Mouse (Mus musculus): ENCODE data around the gene Capn13. TPM values are rescaled to one million over a fixed set of nuclear protein-coding genes. Genes with fewer than 3 reads are reported as not detected.
"Not testable (repeated sequence)": the region's sequence is repeated elsewhere in the genome, so short reads cannot be mapped to it uniquely, and the experiment has no call there.

The Capn13 gene
- polyA plus RNA-seq, 1 experiment from 2014 or later = not detected

DNA sequence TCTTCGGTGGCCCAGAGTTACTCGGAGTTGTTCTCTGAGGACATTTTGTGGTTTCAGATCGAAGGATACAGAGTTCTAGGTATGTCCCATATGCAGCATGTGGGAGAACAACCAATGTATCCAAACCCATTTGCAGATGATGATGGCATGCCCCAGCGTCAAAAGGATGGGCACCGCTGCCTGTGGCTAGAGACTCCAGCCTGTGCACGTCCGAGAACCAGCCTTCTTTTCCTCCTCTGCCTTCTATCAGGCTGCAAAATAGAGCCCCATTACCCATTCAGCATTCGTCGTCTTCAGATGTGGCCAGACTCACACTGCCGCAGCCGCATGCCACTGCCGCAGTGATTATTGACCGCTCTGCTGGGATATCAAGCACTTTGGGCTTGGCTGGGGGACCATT lies 97.0 kb downstream of the Capn13 start:
- 68% methylated on average over 13 of the region's 13 CpGs for WGBS
- H3K27ac ChIP-seq (ENCODE audit: poor library complexity, severe bottlenecking) = no peak overlapping the region
- H3K36me3 ChIP-seq = no peaks in the 10 kb centered on the region
- no peak overlapping the region for H3K4me3 ChIP-seq
- no peak for ATAC-seq (ENCODE audit: insufficient number of reproducible peaks, low FRiP score)
- no peak overlapping the region for H3K9ac ChIP-seq
- no peak overlapping the region for H3K4me2 ChIP-seq
- peaks cover 14% of the 10 kb centered on the region for H3K27me3 ChIP-seq (replicated peaks)
- no peaks in the 10 kb centered on the region for H3K9me3 ChIP-seq (replicated peaks)
- H3K4me1 ChIP-seq (replicated peaks) = peaks cover 9% of the 10 kb centered on the region; the same call in 1 of the 2 replicates

DNA sequence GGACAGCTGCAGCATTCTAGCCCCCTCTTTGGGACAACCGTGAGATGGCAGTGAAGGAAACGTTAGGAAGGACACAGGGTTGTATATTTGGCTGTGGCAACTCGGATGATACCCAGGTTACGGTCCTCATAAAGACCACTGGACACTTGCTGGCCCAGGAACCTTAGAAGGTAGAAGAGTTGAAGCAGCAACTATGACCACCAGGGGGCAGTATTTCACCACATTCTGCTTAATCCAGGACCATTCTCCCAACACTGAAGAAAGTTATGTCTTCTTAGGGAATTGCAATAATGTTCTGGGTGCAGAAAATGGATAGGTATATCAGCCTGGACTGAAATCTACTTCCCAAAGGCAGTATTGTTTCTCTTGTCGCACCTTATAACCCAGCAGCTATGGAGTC lies 97.4 kb downstream of the Capn13 start:
- Histone ChIP-seq H3K27me3 (replicated peaks) (peaks cover 17% of the 10 kb centered on the region), H3K9me3 (replicated peaks) (no peaks in the 10 kb centered on the region), H3K36me3 (no peaks in the 10 kb centered on the region), H3K4me3 (no peak overlapping the region), H3K4me2 (no peak overlapping the region), H3K4me1 (replicated peaks) (peaks cover 9% of the 10 kb centered on the region; the same call in 1 of the 2 replicates), H3K27ac (ENCODE audit: poor library complexity, severe bottlenecking) (no peak overlapping the region), H3K9ac (no peak overlapping the region)
- no peak for ATAC-seq (ENCODE audit: insufficient number of reproducible peaks, low FRiP score)
- WGBS = 21% methylated on average over 5 of the region's 5 CpGs

DNA sequence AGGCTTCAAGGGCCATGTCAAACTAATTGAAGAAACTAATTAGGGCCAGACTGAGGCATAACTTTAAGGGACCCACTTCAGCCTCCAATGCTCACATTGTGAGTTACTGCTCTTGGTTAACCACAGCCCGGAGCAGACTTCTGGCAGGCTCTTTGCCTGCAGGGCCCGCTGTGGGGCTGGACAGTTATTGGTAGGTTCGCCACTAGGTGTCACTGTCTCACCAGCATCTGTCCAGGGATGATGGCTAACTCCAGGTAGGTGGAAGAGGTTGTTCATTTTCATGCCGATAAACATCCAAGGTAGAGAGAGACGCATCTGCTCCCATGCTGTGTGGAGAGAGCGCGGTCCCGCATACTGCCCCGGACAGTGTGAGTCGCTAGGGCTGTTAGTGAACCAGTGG lies 98.6 kb downstream of the Capn13 start:
- peak; percentile 43; the same call in 1 of the 2 replicates for ATAC-seq (ENCODE audit: insufficient number of reproducible peaks, low FRiP score)
- Histone ChIP-seq H3K4me3 (no peak overlapping the region), H3K27me3 (replicated peaks) (peaks cover 17% of the 10 kb centered on the region), H3K36me3 (no peaks in the 10 kb centered on the region), H3K9me3 (replicated peaks) (no peaks in the 10 kb centered on the region), H3K4me1 (replicated peaks) (peaks cover 13% of the 10 kb centered on the region), H3K27ac (ENCODE audit: poor library complexity, severe bottlenecking) (no peak overlapping the region), H3K4me2 (no peak overlapping the region), H3K9ac (no peak overlapping the region)
- 5% methylated on average over 10 of the region's 10 CpGs for WGBS

- H3K27ac ChIP-seq (ENCODE audit: poor library complexity, severe bottlenecking) = no peak overlapping the region
- peaks cover 9% of the 10 kb centered on the region for H3K4me1 ChIP-seq (replicated peaks)
- H3K9me3 ChIP-seq (replicated peaks) = no peaks in the 10 kb centered on the region
- H3K27me3 ChIP-seq (replicated peaks) = peaks cover 17% of the 10 kb centered on the region
- no peak overlapping the region for H3K9ac ChIP-seq
- ATAC-seq (ENCODE audit: insufficient number of reproducible peaks, low FRiP score) = 0 out of 2 replicates have a peak, but pooled peaks have one; percentile 55
- H3K4me2 ChIP-seq = peak overlapping the region; percentile 15; the same call in 1 of the 2 replicates
- H3K36me3 ChIP-seq = no peaks in the 10 kb centered on the region
- 36% methylated on average over 15 of the region's 15 CpGs for WGBS
- H3K4me3 ChIP-seq = no peak overlapping the region
Observed at GRCm38 (mm10) chr17:73301258-73302050, 99.2 kb downstream of the Capn13 start.

DNA sequence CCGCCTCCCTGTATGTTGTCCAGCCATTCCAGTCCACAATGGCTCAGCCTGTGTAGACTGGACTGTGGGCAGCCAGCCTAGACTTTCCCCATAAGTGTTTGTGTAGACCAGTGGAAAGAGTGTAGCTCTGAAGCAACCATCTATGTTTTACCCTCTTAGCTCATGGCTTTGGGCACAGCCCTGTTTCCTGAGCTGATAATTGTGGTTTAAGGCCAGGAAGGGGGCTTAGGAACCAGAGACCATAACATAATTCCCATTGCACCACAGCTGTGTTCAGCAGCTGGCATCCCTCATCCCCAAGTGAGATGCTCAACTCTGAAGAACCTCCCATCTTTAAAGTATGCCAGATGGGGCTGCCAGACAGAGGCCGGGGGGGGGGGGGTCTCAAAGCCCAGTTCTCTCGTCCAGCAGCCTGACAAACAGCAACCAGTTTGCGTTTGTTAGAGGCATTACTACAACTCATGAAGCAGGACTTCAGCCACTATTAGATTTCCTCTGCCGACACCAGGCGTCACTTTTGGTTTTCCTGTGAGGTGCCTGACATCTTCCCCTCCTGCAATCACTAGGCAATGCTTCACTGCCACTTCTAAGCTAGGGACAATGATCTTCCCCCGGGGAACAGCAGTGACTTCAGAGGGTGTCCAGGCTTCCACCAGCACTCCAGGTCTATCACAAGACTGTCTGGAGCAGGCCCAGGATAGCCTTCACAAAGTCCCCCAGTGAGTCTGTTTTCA lies 100.4 kb downstream of the Capn13 start:
- H3K36me3 ChIP-seq = no peaks in the 10 kb centered on the region
- H3K4me3 ChIP-seq = no peak overlapping the region
- 62% methylated on average over 7 of the region's 7 CpGs for WGBS
- ATAC-seq (ENCODE audit: insufficient number of reproducible peaks, low FRiP score) = no peak
- no peak overlapping the region for H3K9ac ChIP-seq
- H3K27me3 ChIP-seq (replicated peaks) = peaks cover 15% of the 10 kb centered on the region
- H3K27ac ChIP-seq (ENCODE audit: poor library complexity, severe bottlenecking) = no peak overlapping the region
- no peaks in the 10 kb centered on the region for H3K9me3 ChIP-seq (replicated peaks)
- peaks cover 8% of the 10 kb centered on the region for H3K4me1 ChIP-seq (replicated peaks)
- no peak overlapping the region for H3K4me2 ChIP-seq

DNA sequence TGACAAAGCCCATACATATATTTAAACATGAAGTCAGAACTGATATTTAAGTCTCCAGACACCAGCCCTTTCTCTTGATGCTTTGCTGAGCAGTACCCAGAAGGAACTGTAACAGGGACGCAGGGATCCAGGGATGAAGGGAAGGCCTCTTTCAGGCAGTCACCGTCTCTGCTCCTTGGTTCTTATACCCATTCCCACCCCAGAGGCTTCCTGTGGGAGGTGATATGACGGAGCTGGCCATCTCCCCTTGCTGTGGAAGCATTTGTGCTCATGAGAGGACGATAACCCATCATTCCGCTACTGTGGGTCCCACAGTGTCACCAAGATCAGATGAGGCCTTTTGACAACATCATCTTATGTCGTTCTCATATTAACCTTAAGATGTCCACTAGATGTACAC lies 101.7 kb downstream of the Capn13 start:
- no peak overlapping the region for H3K4me2 ChIP-seq
- ATAC-seq (ENCODE audit: insufficient number of reproducible peaks, low FRiP score) = no peak
- no peak overlapping the region for H3K9ac ChIP-seq
- no peak overlapping the region for H3K4me3 ChIP-seq
- H3K9me3 ChIP-seq (replicated peaks) = peaks cover under 1% of the 10 kb centered on the region; the same call in 1 of the 2 replicates
- 78% methylated on average over 6 of the region's 6 CpGs for WGBS
- peaks cover 8% of the 10 kb centered on the region for H3K4me1 ChIP-seq (replicated peaks)
- H3K27me3 ChIP-seq (replicated peaks) = peaks cover 9% of the 10 kb centered on the region
- H3K27ac ChIP-seq (ENCODE audit: poor library complexity, severe bottlenecking) = no peak overlapping the region
- no peaks in the 10 kb centered on the region for H3K36me3 ChIP-seq

DNA sequence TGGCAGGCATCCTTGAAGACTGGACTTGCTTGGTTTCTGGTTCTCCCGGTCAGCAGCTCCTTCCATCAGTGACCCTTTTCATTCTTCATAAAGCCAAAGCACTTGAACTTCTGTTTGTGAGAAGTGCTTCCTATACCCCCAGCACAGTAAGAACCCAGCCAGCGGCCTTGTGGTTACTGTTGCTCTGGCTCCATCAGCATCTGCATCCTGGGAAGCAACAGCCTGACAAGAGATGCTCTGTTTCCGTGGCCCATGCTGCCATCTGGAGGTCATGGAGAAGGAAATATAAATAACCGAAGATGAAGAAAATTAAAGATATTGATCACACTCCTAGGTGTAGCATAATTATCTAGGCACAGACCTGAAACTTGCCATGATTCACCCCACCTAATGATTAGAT lies 103.8 kb downstream of the Capn13 start:
- no peak for ATAC-seq (ENCODE audit: insufficient number of reproducible peaks, low FRiP score)
- no peak overlapping the region for H3K9ac ChIP-seq

DNA sequence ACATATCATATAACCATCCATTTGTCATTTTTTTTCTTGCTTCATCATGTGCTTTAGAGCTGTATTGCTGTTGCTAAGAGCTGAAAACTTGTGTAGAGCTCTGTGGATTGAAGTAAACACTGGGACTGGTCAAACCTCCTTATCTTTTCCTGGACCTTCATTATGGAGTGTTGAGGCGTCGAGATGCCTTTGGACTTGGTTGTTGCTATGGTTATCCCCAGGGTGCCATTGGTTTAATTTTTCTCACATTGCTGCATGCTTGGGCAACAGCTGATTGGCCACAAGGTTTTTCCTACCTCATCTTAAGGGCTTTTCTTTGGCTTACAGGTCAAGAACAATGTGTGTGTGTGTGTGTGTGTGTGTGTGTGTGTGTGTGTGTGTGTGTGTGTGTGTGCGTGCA lies 107.4 kb downstream of the Capn13 start:
- H3K27me3 ChIP-seq (replicated peaks) = no peaks in the 10 kb centered on the region
- H3K9ac ChIP-seq = no peak overlapping the region
- H3K4me1 ChIP-seq (replicated peaks) = peaks cover 4% of the 10 kb centered on the region; the same call in 1 of the 2 replicates
- WGBS = 79% methylated on average over 3 of the region's 3 CpGs
- H3K27ac ChIP-seq (ENCODE audit: poor library complexity, severe bottlenecking) = no peak overlapping the region
- no peaks in the 10 kb centered on the region for H3K36me3 ChIP-seq
- H3K4me3 ChIP-seq = no peak overlapping the region
- peaks cover 4% of the 10 kb centered on the region; the same call in 1 of the 2 replicates for H3K9me3 ChIP-seq (replicated peaks)
- no peak for ATAC-seq (ENCODE audit: insufficient number of reproducible peaks, low FRiP score)
- no peak overlapping the region for H3K4me2 ChIP-seq

More for the DNA sequence above, 103.8 kb downstream of the Capn13 start:
- no peak overlapping the region for H3K4me2 ChIP-seq
- H3K9me3 ChIP-seq (replicated peaks) = peaks cover 4% of the 10 kb centered on the region; the same call in 1 of the 2 replicates
- no peaks in the 10 kb centered on the region for H3K36me3 ChIP-seq
- peaks cover 8% of the 10 kb centered on the region for H3K4me1 ChIP-seq (replicated peaks)
- 36% methylated on average over 4 of the region's 4 CpGs for WGBS
- H3K4me3 ChIP-seq = no peak overlapping the region
- H3K27ac ChIP-seq (ENCODE audit: poor library complexity, severe bottlenecking) = no peak overlapping the region
- 0 out of 2 replicates have a peak, but pooled peaks cover 3% of the 10 kb centered on the region for H3K27me3 ChIP-seq (replicated peaks)

GRCm38 (mm10) chr17:73284301-73284700 lies 116.4 kb downstream of the Capn13 start:
- ATAC-seq (ENCODE audit: insufficient number of reproducible peaks, low FRiP score) = no peak
- no peaks in the 10 kb centered on the region for H3K4me1 ChIP-seq (replicated peaks)
- no peak overlapping the region for H3K9ac ChIP-seq
- no peak overlapping the region for H3K4me2 ChIP-seq
- no peak overlapping the region for H3K4me3 ChIP-seq
- H3K36me3 ChIP-seq = no peaks in the 10 kb centered on the region
- H3K27me3 ChIP-seq (replicated peaks) = no peaks in the 10 kb centered on the region
- WGBS = 54% methylated on average over 2 of the region's 2 CpGs
- H3K27ac ChIP-seq (ENCODE audit: poor library complexity, severe bottlenecking) = no peak overlapping the region
- H3K9me3 ChIP-seq (replicated peaks) = no peaks in the 10 kb centered on the region

DNA sequence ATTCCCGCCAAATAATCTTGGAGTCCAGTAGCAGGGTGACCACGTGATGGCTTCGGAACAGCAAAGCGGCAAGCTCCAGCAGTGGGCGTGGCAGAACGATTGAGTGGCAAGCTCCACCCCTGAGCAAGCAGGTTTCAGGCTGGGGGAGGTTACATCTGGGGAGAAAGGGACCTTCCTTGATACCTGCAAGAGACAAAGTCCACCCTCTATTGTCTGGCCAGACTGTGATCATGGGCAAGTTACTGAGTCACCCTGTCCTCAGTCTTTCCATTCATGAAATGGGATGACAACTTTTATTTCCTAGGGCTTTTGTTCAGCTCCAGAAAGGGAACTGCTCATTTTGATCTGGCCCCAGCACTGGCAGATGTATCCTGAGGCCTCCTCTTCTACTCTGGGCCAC lies 118.0 kb downstream of the Capn13 start:
- H3K27ac ChIP-seq (ENCODE audit: poor library complexity, severe bottlenecking); H3K9ac ChIP-seq; ATAC-seq (ENCODE audit: insufficient number of reproducible peaks, low FRiP score); H3K36me3 ChIP-seq; H3K27me3 ChIP-seq (replicated peaks); H3K4me3 ChIP-seq; H3K4me2 ChIP-seq; H3K9me3 ChIP-seq (replicated peaks); H3K4me1 ChIP-seq (replicated peaks): not testable (repeated sequence)
- WGBS = 37% methylated on average over 6 of the region's 6 CpGs

- no peak for ATAC-seq (ENCODE audit: insufficient number of reproducible peaks, low FRiP score)
- WGBS = 85% methylated on average over 4 of the region's 4 CpGs
Observed at GRCm38 (mm10) chr17:73277770-73278169, 122.9 kb downstream of the Capn13 start.

More at GRCm38 (mm10) chr17:73277770-73278169, 122.9 kb downstream of the Capn13 start:
- no peaks in the 10 kb centered on the region for H3K9me3 ChIP-seq (replicated peaks)
- H3K27me3 ChIP-seq (replicated peaks) = no peaks in the 10 kb centered on the region
- H3K27ac ChIP-seq (ENCODE audit: poor library complexity, severe bottlenecking) = no peak overlapping the region
- no peaks in the 10 kb centered on the region for H3K36me3 ChIP-seq
- H3K4me3 ChIP-seq = no peak overlapping the region
- H3K9ac ChIP-seq = no peak overlapping the region
- H3K4me2 ChIP-seq = no peak overlapping the region
- H3K4me1 ChIP-seq (replicated peaks) = no peaks in the 10 kb centered on the region

Measured in heart, embryonic 12.5 days (tissue).